Mouse (Mus musculus): ENCODE measurements around the gene Plppr3. TPM values are rescaled to one million over a fixed set of nuclear protein-coding genes. Genes with fewer than 3 reads are reported as not detected.

The Plppr3 gene
- not detected for total RNA-seq (2023)

DNA sequence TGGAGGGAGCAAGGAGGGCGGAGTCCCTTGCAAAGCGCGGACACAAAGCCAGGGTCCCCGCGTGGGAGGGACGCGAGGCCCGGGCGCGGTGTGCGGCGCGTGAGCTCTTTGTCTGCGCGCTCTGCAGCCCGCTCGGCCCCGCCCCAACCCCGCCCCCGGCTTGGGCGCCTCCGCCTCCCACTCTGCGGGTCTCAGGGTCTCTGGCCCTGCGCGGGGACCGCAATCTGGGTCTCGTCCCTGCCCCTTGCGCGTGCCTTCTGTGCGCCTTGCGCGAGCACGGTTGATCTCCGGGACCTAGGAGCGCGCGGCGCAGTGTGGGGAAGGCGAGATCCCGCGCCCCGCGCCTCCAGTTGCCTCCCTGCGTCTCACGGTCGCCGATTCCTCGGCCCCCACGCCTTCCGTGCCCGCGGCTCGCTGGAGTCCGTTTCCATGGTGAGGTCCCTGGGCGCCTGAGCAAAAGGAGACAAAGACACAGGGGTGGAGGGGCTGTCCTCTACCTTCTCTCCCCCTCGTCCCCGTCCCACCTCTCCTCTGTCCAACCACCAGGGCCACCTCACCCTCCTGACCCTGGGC is at the start of gene Plppr3, which contains the start of gene Prtn3:
TSS of gene Plppr3 (minus strand) at position 345 of the 573 bp plus-strand sequence.
TSS of gene Prtn3 (plus strand) at position 187 of the 573 bp plus-strand sequence.

DNA sequence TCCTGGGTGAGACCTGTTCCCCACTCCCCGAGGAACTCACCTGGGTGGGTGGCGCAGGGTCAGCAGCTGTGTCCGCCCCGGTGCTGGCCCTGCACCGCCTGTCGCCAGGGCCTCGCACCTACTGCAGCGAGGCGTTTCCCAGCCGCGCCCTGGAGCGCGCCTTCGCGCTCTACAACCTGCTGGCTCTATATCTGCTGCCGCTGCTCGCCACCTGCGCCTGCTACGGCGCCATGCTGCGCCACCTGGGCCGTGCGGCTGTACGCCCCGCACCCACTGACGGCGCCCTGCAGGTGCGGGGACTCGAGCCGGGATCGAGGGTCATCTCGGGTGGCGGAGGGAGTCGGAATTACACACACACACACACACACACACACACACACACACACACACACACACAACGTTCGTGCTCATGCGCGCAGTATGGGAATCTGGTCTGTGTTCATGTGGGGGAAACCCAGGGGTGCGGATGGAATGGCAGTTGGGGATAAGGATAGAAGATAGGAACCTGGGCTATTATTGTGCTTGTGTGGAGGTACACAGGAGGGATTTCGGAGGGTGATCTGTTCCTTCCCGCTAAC is 46.6 kb upstream of the Plppr3 start, which contains the start of gene R3hdm4:
TSS of gene R3hdm4 (minus strand) at position 251 of the 578 bp plus-strand sequence.

DNA sequence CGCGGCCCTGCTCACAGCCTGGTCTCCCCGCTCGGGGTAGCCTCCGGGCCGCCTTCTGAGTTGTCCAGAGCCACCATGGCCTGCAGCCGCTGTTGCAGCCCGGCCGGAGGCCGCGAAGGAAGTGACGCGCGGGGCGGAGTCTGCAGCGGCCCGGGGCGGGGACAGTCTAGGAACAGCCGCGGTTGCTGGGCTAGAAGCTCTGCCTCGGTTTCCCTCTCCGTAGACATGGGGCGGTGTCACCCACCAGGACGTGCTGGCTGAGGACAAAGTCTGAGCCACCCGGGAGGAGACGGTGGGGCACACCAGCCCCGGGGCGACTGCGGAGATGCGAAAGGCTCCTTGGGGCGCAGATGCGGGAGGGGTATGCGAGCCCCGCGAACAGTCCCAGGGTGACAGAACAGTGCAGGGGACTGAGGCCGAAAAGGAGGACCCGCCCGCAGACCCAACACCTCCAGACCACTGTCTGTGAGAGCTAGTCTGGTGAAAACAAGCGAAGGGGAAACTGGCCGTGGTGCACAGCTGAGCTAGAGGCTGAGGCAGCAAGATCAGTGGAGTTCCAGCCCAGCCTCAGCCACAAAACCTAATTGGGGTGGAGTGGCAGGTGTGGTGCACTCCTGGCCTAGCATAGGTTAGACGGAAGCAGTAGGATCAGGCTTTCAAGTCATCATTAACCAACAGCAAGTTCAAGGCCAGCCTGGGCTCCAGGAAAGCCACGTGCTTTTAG is 42.5 kb upstream of the Plppr3 start, which contains the start of gene Kiss1r:
TSS of gene Kiss1r (plus strand) at position 164 of the 724 bp plus-strand sequence.

DNA sequence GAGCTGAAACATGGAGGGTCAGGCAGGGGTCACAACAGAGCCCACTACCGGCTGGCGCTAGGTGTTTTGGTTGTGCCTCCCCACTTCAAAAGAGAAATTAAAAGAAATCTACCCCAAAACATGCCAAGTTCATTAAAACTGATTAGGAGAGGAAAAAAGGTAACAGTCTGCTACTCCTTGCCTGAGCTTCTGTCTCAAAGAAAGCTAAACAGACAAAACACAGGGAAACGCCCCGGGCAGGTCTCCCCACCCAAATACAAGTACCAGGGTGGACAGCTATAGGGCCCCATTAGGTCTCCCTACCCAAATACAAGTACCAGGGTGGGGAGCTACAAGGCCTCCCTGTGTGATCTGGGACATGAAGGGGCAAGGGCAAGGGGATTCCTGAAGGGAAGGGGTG is 36.1 kb upstream of the Plppr3 start, which contains the start of gene Gm26602:
TSS of gene Gm26602 (plus strand) at position 301 of the 400 bp plus-strand sequence.

DNA sequence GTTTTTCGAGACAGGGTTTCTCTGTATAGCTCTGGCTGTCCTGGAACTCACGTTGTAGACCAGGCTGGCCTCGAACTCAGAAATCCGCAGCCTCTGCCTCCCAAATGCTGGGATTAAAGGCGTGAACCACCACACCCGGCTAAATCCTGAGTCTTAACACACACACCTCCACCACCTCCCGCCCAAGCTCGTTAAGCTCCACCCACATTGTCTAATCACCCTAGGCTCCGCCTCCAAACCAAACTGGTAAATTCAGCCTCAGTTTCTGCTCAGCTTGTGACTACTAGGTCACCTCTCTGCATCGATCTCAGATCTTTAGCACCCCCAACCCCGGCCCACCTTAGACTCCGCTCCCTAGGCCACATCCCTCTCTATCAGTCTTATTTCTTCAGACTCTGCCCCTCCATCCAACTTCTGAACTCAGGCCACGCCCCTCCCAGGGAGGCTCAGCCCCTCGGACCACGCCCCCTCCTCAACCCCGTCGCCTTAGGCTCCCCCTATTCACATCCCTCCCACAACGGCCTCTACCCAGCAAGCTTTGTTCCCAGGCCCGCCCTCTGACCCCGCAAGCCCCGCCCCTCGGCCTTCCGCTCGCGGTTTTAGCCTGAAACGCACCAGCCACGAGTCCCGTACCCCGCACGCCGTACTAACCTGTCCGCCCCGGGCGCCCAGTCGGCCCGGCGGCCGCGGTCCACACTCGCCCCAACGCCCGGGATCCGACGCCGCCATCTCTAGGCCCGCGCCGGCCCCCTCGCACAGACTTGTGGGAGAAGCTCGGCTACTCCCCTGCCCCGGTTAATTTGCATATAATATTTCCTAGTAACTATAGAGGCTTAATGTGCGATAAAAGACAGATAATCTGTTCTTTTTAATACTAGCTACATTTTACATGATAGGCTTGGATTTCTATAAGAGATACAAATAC is 34.0 kb upstream of the Plppr3 start, which contains the start of gene Med16:
TSS of gene Med16 (minus strand) at position 757 of the 925 bp plus-strand sequence.

DNA sequence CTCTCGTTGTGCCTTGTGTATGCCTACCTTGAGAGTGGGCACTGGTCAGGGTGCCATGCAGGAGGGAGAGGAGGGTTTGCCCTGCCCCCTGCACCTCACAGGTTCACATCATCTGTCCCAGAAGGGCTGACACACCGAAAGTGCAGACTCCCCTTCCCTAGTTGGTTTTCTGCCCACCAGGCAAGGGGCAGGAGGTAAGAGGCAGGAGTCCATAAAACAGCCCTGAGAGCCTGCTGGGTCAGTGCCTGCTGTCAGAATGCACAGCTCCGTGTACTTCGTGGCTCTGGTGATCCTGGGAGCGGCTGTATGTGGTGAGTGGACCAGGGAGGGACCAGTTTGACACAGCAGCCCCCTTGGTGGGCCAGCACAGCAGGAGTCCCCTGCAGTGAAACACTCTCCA is 16.2 kb upstream of the Plppr3 start, which contains the start of gene Cfd:
TSS of gene Cfd (plus strand) at position 184 of the 400 bp plus-strand sequence.

DNA sequence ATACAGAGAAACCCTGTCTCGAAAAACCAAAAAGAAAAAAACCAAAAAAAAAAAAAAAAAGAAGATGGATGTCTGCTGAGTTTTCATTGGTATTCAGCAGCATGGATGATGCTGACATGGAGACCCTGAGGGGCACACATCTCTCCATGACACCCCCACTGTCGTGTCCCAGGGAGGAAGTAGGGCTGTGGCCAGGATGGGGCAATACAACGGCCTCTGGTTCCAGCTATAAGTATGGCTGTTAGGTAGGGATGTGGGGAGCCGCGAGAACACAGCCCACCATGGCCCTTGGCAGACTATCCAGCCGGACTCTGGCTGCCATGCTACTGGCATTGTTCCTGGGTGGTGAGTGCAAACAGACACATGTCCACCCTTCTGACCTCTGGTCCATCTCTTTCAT is 11.6 kb upstream of the Plppr3 start, which contains the start of gene Elane:
TSS of gene Elane (plus strand) at position 194 of the 400 bp plus-strand sequence.

DNA sequence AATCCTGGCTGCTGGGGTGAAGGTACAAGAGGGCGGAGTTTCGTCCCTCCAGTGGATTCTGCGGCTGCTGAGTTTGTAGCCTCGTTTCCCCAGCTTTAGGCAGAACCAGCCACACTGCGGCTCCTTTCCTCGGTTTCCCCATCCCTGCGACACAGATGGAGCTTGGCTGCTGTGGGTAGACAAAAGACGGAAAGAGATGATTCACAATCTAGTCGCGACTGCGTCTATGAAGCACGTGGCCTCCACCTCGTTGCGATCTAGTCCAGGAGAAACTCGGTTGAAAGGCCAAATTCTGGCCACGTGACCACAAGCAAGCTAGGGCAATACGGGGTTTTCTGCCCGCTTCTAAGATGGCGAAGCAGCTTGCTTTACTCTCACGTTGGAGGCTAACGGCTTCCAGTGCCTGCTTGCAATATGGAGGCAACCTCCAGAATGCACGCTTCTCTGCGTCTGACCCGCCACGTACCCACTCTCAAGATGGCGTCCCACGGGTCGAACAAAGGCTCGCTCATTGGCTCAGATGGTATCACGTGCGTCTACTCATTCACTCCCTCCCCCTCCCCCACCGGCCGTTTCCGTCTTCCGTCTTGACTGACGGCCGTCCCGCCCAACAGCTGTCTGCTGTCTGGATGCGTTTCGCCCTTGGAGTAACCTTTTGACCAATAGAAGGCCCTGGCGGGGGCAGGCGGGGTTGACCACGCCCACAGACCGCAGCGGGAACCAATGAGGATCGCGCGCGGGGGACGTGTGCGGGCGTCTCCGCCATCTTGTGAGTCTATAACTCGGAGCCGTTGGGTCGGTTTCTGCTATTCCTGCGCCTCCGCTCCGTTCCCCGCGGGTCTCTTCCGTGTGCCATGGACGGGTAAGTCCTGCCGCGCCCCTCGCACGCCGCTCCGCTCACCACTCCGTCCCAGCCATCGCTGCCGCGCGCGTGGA is 20.3 kb downstream of the Plppr3 start, which contains the start of gene Ptbp1:
TSS of gene Ptbp1 (plus strand) at position 568 of the 936 bp plus-strand sequence.

DNA sequence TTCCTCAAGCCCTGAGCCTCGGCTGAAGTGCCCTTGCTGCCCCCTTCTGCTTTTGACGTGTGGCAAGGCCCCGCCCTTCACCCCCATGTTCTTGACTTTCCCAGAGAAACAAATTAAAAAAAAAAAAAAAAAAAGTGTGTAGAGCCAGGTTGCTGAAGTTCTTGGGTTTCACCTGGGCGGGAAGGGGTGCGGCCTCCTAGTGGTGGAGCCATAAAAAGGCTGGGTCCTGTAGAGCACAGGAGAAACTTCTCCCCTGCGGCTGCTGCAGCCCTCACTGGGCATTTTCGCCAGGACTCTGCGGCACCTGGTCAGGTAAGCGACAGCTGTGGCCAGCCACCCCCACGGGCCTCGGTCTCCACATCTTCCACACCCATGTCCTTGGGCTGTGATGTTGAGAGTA is 53.7 kb downstream of the Plppr3 start, which contains the start of gene Misp:
TSS of gene Misp (plus strand) at position 208 of the 400 bp plus-strand sequence.

Other genes starting within 250 kb of the Plppr3 start
- gene Shc2, start 236.7 kb downstream of the Plppr3 start, total RNA-seq (2023) = not detected
- not detected for gene Odf3l2, start 228.9 kb downstream of the Plppr3 start, total RNA-seq (2023)
- gene Madcam1, start 210.1 kb downstream of the Plppr3 start, total RNA-seq (2023) = not detected
- 10 to 100 TPM; 23.9 to 26.9 TPM for gene Tpgs1, start 205.3 kb downstream of the Plppr3 start, total RNA-seq (2023)
- gene Cdc34, start 192.4 kb downstream of the Plppr3 start, total RNA-seq (2023) = 10 to 100 TPM; 78.2 to 86.5 TPM
- gene Gzmm, start 185.6 kb downstream of the Plppr3 start, total RNA-seq (2023) = 10 to 100 TPM; 16.9 to 17.0 TPM
- 100 to 1,000 TPM; 103 to 115 TPM for gene Bsg, start 170.1 kb downstream of the Plppr3 start, total RNA-seq (2023)
- under 1 TPM; 0.18 to 0.23 TPM for gene Hcn2, start 158.0 kb downstream of the Plppr3 start, total RNA-seq (2023)
- gene Polrmt, start 128.1 kb downstream of the Plppr3 start, total RNA-seq (2023) = 10 to 100 TPM; 59.1 to 62.3 TPM
- gene Fgf22, start 119.6 kb downstream of the Plppr3 start, total RNA-seq (2023) = not detected
- gene Rnf126, start 107.7 kb downstream of the Plppr3 start, total RNA-seq (2023) = 10 to 100 TPM; 63.3 to 64.6 TPM
- 1 to 10 TPM in 1 of 2 experiments, under 1 TPM in 1; 0.56 to 1.4 TPM for gene Fstl3, start 97.4 kb downstream of the Plppr3 start, total RNA-seq (2023)
- not detected for gene Prss57, start 83.7 kb downstream of the Plppr3 start, total RNA-seq (2023)
- gene Palm, start 81.1 kb downstream of the Plppr3 start, total RNA-seq (2023) = 1 to 10 TPM; 3.0 to 4.1 TPM
- gene Misp, start 53.6 kb downstream of the Plppr3 start, total RNA-seq (2023) = not detected
- gene Ptbp1, start 20.2 kb downstream of the Plppr3 start, total RNA-seq (2023) = 100 to 1,000 TPM; 649 to 687 TPM
- not detected for gene Prtn3, start 158 bp downstream of the Plppr3 start, total RNA-seq (2023)
- gene Elane, start 11.6 kb upstream of the Plppr3 start, total RNA-seq (2023) = under 1 TPM in 1 of 2 experiments, not detected in 1; 0.58 TPM
- gene Cfd, start 16.2 kb upstream of the Plppr3 start, total RNA-seq (2023) = not detected
- 10 to 100 TPM; 62.1 to 71.7 TPM for gene Med16, start 34.3 kb upstream of the Plppr3 start, total RNA-seq (2023)
- gene Gm26602, start 36.2 kb upstream of the Plppr3 start, total RNA-seq (2023) = not detected
- gene Kiss1r, start 42.3 kb upstream of the Plppr3 start, total RNA-seq (2023) = 1 to 10 TPM in 1 of 2 experiments, under 1 TPM in 1; 0.98 to 1.2 TPM
- 100 to 1,000 TPM in 1 of 2 experiments, 10 to 100 TPM in 1; 99.7 to 103 TPM for gene R3hdm4, start 46.6 kb upstream of the Plppr3 start, total RNA-seq (2023)
- 10 to 100 TPM in 1 of 2 experiments, 1 to 10 TPM in 1; 9.3 to 12.5 TPM for gene Arid3a, start 52.4 kb upstream of the Plppr3 start, total RNA-seq (2023)
- 10 to 100 TPM; 54.5 to 63.1 TPM for gene Wdr18, start 85.5 kb upstream of the Plppr3 start, total RNA-seq (2023)
- gene Grin3b, start 96.1 kb upstream of the Plppr3 start, total RNA-seq (2023) = under 1 TPM in 1 of 2 experiments, not detected in 1; 0.89 TPM
- 100 to 1,000 TPM; 152 to 155 TPM for gene Tmem259, start 109.7 kb upstream of the Plppr3 start, total RNA-seq (2023)
- 100 to 1,000 TPM; 509 to 532 TPM for gene Cnn2, start 114.0 kb upstream of the Plppr3 start, total RNA-seq (2023)
- gene Abca7, start 121.9 kb upstream of the Plppr3 start, total RNA-seq (2023) = 10 to 100 TPM; 75.4 to 82.6 TPM
- gene Arhgap45, start 142.0 kb upstream of the Plppr3 start, total RNA-seq (2023) = 100 to 1,000 TPM; 853 to 885 TPM
- gene Polr2e, start 165.2 kb upstream of the Plppr3 start, total RNA-seq (2023) = 10 to 100 TPM; 71.1 to 85.2 TPM
- gene Gpx4, start 172.5 kb upstream of the Plppr3 start, total RNA-seq (2023) = 100 to 1,000 TPM; 155 to 180 TPM
- 10 to 100 TPM; 97.7 to 98.5 TPM for gene Sbno2, start 230.9 kb upstream of the Plppr3 start, total RNA-seq (2023)
- 100 to 1,000 TPM; 136 to 156 TPM for gene Stk11, start 241.2 kb upstream of the Plppr3 start, total RNA-seq (2023)

Data from T-cell, adult 66 days (primary cell).